Mouse (Mus musculus) heart, postnatal 0 days (tissue): ENCODE measurements at regions not wholly inside any gene's neighbourhood (a gene's known extent, or its start where the extent isn't known, plus 50 kb on each side); places are given as distances from the start of the nearest gene placed in this dataset.

ENCODE experiments used
- ATAC-seq: fragments of 200-750 bp; cut with Nextera tagmentation; 2 replicates; pipeline ENCODE4 v1.8.0; 2017; ENCODE audit warnings: low read depth, moderate number of reproducible peaks, moderate library complexity; ENCODE audit not compliant: insufficient read depth
- DNase-seq: peaks from one replicate; pipeline ENCODE4 v3.0.0-alpha.2; 2016; ENCODE audit warnings: low spot score
- H3K27ac ChIP-seq: fragments of 300-500 bp; sonication (generic); 2 replicates; pipeline ENCODE4 v1.5.1; 2014; ENCODE audit warnings: low read depth, mild to moderate bottlenecking
- H3K27me3 ChIP-seq: fragments of 300-500 bp; sonication (generic); 2 replicates; pipeline ENCODE4 v1.6.1; 2014; ENCODE audit warnings: low read length, mixed read lengths; ENCODE audit not compliant: control insufficient read depth, insufficient read depth
- H3K36me3 ChIP-seq: fragments of 300-500 bp; sonication (generic); replicated peaks from 2 replicates; pipeline ENCODE4 v1.6.1; 2014; ENCODE audit warnings: low read length, mixed read lengths; ENCODE audit not compliant: control insufficient read depth, insufficient read depth
- H3K4me1 ChIP-seq: fragments of 300-500 bp; sonication (generic); 2 replicates; pipeline ENCODE4 v1.6.1; 2014; ENCODE audit warnings: antibody characterized with exemption; ENCODE audit not compliant: control insufficient read depth, insufficient read depth
- H3K4me2 ChIP-seq: fragments of 300-500 bp; sonication (generic); 2 replicates; pipeline ENCODE4 v1.6.1; 2014; ENCODE audit warnings: low read depth, mild to moderate bottlenecking, low read length, moderate library complexity
- H3K4me3 ChIP-seq: fragments of 300-500 bp; sonication (generic); 2 replicates; pipeline ENCODE4 v1.5.1; 2014; ENCODE audit warnings: low read depth, low read length
- H3K9ac ChIP-seq: fragments of 300-500 bp; sonication (generic); replicated peaks from 2 replicates; pipeline ENCODE4 v1.6.1; 2014; ENCODE audit warnings: low read depth, low read length, mixed read lengths
- H3K9me3 ChIP-seq: fragments of 300-500 bp; sonication (generic); replicated peaks from 2 replicates; pipeline ENCODE4 v1.6.1; 2016; ENCODE audit warnings: low read length; ENCODE audit not compliant: control insufficient read depth
- CTCF ChIP-seq: IDR thresholded peaks from 2 replicates; pipeline ENCODE4 v1.5.1; 2016; ENCODE audit warnings: antibody characterized with exemption, control low read depth, low read depth
- EP300 ChIP-seq: IDR thresholded peaks from 2 replicates; pipeline ENCODE4 v1.6.1; 2016; ENCODE audit warnings: antibody characterized with exemption, low read depth
- WGBS: fragments of 180-500 bp; shearing (Covaris S2); extraction: QIAGEN DNeasy Blood & Tissue Kit; methylation state at CpG from one replicate; pipeline ENCODE4 v1.1.7; 2014; 5-methylcytosine and 5-hydroxymethylcytosine counted together

- 81% methylated on average over 13 of the region's 13 CpGs for WGBS
- Histone ChIP-seq H3K36me3 (no peaks in the 10 kb centered on the region), H3K9ac (no peak overlapping the region), H3K9me3 (no peaks in the 10 kb centered on the region), H3K4me1 (no peaks in the 10 kb centered on the region), H3K27ac (no peak overlapping the region), H3K4me2 (no peak overlapping the region), H3K4me3 (no peak overlapping the region), H3K27me3 (no peaks in the 10 kb centered on the region)
- DNase-seq (no peak), ATAC-seq (no peak; the same call in 1 of the 2 replicates)
- TF ChIP-seq EP300 = no peak
- no peak for TF ChIP-seq CTCF
These were observed 170.7 kb upstream of the Id2 start for GRCm38 (mm10) chr12:25267572-25268115.

GRCm38 (mm10) chr12:25266701-25267571 lies 170.0 kb upstream of the Id2 start:
- Histone ChIP-seq H3K4me1 (no peaks in the 10 kb centered on the region), H3K27ac (no peak overlapping the region), H3K4me2 (no peak overlapping the region), H3K9ac (no peak overlapping the region), H3K9me3 (no peaks in the 10 kb centered on the region), H3K36me3 (no peaks in the 10 kb centered on the region), H3K4me3 (no peak overlapping the region), H3K27me3 (no peaks in the 10 kb centered on the region)
- ATAC-seq = no peak
- TF ChIP-seq EP300 (no peak), CTCF (no peak)
- 65% methylated on average over 17 of the region's 17 CpGs for WGBS
- DNase-seq = no peak

- DNase-seq = no peak
These were observed 168.9 kb upstream of the Id2 start for GRCm38 (mm10) chr12:25265560-25266525.

GRCm38 (mm10) chr12:25265066-25265465 lies 168.1 kb upstream of the Id2 start:
- Histone ChIP-seq H3K4me2 (no peak overlapping the region), H3K27me3 (no peaks in the 10 kb centered on the region), H3K9me3 (no peaks in the 10 kb centered on the region), H3K36me3 (no peaks in the 10 kb centered on the region), H3K27ac (no peak overlapping the region), H3K9ac (no peak overlapping the region), H3K4me1 (no peaks in the 10 kb centered on the region), H3K4me3 (no peak overlapping the region)
- 92% methylated on average over 13 of the region's 13 CpGs for WGBS
- DNase-seq (no peak), ATAC-seq (no peak)
- no peak for TF ChIP-seq CTCF
- TF ChIP-seq EP300 = no peak

More at GRCm38 (mm10) chr12:25265560-25266525, 168.9 kb upstream of the Id2 start:
- WGBS = 59% methylated on average over 11 of the region's 11 CpGs
- no peaks in the 10 kb centered on the region for H3K36me3 ChIP-seq
- H3K27me3 ChIP-seq = no peaks in the 10 kb centered on the region
- ATAC-seq = no peak
- no peak for TF ChIP-seq EP300
- H3K27ac ChIP-seq = no peak overlapping the region
- no peak overlapping the region for H3K4me3 ChIP-seq
- H3K9ac ChIP-seq = no peak overlapping the region
- H3K9me3 ChIP-seq = no peaks in the 10 kb centered on the region
- H3K4me2 ChIP-seq = no peak overlapping the region
- no peaks in the 10 kb centered on the region for H3K4me1 ChIP-seq

GRCm38 (mm10) chr12:25264408-25264807 lies 167.5 kb upstream of the Id2 start:
- Histone ChIP-seq H3K4me1 (no peaks in the 10 kb centered on the region), H3K4me3 (no peak overlapping the region), H3K9ac (no peak overlapping the region), H3K27ac (no peak overlapping the region), H3K9me3 (no peaks in the 10 kb centered on the region), H3K27me3 (no peaks in the 10 kb centered on the region), H3K4me2 (no peak overlapping the region), H3K36me3 (no peaks in the 10 kb centered on the region)
- 91% methylated on average over 3 of the region's 3 CpGs for WGBS
- no peak for TF ChIP-seq EP300
- TF ChIP-seq CTCF = no peak
- DNase-seq = no peak
- ATAC-seq = no peak
